Mouse (Mus musculus) ovary, postnatal 36 days (tissue): ENCODE data around the gene Spock2.
A peak's percentile ranks its signal among the peaks of the same experiment; 100 is the strongest.
"Not testable (repeated sequence)": the region's sequence is repeated elsewhere in the genome, so short reads cannot be mapped to it uniquely, and the experiment has no call there.

Source experiments
- DNase-seq: peaks from one replicate; pipeline ENCODE4 v3.0.0; 2022; ENCODE audit warnings: low spot score, mixed read lengths

The Spock2 gene

GRCm38 (mm10) chr10:60108321-60109111 lies 2.5 kb downstream of the Spock2 start:
- no peak for DNase-seq

DNA sequence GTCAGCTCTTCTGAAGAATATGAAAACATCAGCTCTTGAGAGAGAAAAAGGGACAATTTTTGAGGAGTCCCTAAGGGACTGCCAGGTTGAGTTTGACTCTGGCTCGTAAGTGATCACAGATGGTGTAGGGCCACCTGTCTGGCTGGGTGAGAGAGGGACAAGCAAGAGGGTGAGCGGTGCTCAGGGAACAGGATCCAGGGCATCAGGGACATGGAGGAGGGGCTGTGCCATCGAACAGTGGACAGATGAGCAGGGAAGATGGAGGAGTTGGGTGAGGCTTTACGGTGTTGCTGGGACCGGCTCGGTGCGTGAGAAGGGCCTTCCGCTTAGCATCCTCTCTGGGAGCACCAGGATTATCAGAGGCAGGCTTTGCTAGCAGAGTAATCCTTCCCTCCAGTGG lies 3.3 kb downstream of the Spock2 start:
- DNase-seq, result no peak

DNA sequence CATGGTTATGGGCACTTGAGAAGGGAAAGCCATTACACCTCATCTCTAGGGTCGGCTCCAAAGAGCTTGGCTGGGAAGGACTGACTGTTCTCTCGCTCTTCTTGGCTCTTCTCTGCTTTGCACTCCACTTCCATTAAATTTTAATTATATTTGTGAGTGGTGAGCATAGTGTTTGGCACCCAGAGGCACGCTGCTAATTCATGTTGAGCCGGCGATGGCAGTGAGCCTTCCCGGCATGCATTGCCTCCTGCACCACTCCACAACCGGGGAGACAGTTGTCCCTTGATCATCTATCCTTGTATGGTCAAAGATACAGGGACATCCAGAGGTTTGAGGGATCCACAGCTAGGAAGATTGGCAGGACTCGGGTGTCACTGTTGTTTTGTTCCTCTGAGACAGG lies 4.0 kb downstream of the Spock2 start:
- DNase-seq, result no peak

DNA sequence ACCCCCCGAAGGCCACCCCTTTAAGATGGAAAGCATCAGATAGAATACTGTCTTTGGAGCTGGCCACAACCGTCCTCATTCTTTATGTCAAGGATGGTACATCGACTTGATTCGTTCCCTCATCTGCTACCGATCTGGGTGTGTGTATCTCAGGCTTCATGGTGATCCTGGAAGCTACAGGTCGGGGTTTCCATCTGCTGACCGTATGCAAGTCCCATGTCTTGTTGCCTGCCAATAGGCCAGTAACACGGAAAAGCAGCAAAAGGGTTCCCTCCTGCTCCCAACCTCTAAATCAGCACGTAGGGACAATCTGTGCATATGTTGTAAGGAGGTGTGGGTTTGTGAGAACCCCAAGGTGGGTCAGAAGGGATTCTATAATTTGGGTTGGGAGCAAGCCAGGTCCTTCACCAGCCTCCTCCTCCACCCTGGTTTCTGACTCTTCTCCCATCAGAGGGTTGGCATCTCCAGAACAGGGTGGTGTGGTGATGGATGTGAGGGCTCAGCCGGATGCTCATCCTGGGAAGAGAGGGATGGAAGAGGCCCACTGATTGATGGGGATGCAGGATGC lies 5.0 kb downstream of the Spock2 start:
- no peak for DNase-seq

- no peak for DNase-seq
Observed at GRCm38 (mm10) chr10:60113965-60114690, 8.1 kb downstream of the Spock2 start.

DNA sequence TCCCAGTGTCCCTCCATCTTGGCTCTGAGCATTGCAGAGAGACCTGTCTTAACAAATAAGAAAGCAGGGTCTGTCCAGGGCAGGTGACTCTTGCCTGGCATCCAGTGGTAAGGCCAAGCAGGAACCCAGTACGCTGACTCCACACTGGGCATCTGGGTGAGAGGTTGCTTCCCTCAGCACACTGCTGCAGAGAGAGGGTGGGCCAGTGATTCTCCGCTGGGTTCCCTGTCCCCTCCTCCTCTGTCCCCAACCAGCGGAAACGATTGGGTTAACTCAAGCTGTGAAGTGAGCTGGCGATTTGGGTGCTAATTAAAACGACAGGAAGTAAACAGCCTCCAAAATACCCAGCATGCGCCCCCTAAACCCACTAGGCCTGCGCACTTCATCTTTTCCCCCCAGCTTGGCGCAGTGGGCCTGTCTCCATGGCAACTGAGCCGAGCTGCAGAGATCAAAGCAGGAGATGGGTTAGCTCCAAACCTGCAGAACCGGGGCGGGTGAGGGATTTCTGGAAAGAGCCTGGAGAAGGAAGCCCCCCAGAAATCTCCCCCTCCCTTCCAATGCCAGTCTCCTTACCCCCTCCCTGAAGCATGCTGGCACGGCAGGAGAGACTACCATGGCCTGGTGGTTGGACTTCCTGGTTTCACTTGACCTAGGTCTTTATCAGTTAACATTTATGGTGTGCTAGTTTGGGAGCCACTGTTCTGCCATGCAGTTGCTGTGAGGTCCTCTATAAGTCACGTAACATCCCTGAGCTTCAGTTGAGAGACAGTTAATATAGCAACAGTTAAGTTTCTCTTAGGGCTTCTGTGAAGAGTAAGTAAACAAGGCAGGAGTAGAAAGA lies 9.5 kb downstream of the Spock2 start:
- no peak for DNase-seq

DNA sequence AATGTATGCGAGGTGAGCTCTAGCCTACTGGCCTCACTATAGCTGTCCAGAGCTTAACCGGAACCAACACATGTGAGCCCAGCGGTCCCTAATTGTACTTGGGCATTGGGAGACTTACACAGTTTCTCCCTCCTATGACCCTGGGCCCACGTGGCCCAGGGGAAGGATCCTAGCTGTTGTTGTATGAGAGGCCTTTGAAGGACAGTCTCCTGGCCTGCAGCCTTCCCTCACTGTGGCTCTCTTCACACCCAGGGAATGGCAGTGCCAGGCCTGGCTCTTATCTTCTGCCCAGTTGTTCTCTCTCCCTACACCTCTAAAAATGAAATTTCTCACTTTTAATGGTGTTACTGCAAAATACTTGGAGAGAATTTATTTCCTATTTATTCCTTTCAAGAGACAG lies 11.0 kb downstream of the Spock2 start:
- DNase-seq, result peak; percentile 52

GRCm38 (mm10) chr10:60118464-60118863 lies 12.4 kb downstream of the Spock2 start:
- DNase-seq, result no peak

DNA sequence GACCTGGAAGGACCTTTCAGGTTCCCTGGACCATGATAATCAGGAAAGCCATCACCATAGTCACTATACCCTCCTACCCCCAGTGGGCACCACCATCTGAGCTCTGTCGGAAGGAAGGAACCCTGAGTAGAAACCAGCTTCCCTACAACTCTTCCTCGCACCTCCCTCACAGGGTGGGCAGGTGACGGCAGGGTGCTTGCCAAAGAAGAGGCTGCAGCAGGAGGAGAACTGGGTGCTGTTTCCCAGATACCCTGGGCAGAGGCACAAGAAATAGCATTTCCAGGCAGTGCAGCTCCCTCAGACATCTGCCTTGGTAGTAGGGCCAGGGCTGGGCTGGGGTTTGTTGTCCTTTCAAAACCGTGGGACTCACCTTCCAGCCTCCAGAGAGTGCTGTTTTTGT lies 14.6 kb downstream of the Spock2 start:
- DNase-seq, result no peak

- DNase-seq, result no peak
Observed at GRCm38 (mm10) chr10:60124078-60124477, 18.1 kb downstream of the Spock2 start.

DNA sequence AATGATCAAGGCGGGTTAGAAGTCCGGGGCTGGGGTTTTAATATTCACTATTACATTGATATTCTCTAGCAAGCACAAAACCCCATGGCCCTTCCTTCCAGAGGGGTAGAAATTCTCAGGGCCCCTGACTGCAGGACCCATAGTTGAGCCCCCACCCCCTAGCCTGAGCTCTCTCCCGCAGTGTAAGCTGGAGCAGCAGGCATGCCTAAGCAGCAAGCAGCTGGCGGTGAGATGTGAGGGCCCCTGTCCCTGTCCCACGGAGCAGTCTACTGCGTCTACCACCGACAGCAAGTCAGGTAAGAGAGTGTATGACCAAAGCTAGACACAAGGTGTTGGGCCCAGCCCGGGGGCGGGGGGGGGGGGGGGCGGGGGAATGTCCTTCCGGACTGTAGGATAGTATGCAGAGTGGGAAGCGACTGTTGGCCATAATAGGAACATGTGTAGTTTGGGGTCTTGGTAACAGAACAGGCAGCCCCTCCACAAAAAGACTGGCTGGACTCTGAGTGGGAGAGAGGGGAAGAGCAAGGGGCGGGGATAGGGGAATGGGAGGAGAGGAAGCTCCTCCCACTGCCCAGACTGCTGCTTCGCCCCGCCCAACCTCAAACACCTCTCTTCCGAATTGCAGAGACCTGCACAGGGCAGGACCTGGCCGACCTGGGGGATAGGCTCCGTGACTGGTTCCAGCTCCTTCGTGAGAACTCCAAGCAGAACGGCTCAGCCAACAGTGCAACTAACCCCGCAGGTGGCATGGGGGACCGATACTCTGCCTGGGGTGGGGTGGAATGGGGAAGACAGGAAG lies 19.7 kb downstream of the Spock2 start:
- no peak for DNase-seq

DNA sequence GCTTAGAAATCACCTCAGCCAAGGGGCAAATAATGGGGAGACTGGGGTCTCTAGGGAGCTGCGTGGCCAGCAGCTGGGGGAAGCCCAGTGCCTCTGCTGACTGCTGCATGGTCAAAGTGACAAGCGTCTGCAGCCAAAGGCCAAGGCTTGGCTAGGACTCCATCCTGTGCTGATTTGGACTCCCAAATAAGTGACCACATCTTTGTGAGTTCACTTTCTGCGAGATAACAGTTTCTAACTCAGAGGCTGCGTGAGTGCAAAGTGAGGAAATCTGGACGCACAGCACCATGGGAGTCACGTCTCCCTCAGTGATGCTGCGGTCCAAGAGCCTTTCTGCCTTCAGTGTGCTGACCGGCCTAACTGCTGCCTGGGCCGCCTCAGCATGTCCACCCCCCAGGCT lies 22.3 kb downstream of the Spock2 start:
- no peak for DNase-seq

- no peak for DNase-seq
Observed at GRCm38 (mm10) chr10:60130504-60130903, 24.5 kb downstream of the Spock2 start.

- no peak for DNase-seq
Observed at GRCm38 (mm10) chr10:60133501-60133900, 27.5 kb downstream of the Spock2 start.

DNA sequence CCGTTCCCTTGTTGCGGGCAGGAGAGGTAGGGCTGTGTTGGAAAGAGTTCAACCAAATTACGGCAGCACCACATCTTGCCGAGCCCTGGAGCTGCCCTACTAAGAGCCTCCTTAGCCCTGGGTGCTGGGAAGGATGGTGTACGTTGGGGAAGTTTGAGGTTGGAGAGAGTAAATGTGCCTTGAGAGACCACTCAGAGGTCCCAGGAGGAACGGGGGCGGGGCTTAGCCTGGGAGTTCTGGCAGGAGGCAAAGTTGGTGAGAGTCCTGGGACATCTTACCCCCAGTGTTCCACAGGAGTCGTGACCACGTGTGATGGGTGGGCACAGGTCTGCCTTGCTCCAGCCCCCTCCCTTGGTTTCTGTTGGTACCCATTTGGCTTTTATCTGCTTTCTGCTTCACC lies 28.2 kb downstream of the Spock2 start:
- no peak for DNase-seq

DNA sequence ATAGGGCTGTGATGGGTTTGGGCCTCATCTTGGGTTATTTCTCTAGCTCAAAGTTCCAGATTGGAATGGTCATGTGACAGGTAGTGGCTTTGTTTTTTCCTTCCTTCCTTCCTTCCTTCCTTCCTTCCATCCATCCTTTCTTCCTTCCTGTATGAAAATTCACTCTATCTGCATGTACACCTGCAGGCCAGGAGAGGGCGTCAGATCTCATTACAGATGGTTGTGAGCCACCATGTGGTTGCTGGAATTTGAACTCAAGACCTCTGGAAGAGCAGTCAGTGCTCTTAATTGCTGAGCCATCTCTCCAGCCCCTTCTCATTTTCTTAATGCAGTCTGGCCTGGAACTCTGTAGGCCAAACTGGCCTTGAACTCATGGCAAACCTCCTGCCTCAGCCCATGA lies 30.0 kb downstream of the Spock2 start:
- DNase-seq, result not testable (repeated sequence)

DNA sequence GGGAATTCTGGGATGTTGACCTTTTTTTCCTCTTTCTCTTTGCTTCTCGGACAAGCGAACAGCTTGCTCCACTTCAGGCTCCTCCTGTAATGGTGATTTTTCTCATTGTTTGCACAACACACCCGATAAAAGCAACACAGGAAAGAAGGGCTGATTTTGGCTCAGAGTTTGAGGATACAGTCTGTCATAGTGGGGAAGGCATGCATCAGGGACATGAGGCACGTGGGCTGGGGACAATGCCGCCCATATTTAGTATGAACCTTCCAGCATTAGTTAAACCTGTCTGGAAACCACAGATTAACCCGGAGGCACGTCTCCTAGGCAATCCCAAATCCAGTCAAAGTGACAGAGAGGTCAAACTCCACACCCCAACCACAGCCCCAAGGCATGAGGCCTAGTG lies 30.9 kb downstream of the Spock2 start:
- DNase-seq, result no peak

DNA sequence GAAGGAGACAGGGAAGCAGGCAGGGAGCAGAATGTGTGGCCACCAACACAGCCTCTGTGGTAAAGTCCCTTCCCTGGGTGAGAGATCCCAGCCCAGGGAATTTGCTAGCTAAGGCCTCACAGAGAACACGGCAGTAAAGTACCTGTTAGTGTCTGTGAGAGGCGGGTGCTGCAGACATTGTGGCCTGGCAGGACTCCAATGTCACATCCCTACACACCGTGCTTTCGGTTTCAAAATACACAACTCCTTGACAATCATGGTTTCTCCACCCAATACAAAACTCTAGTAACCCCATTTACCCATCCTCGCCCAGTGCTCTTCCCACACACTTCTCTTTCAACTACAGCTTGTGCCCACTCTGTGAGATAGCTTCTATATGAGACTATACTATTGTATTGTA lies 32.7 kb downstream of the Spock2 start:
- no peak for DNase-seq

- no peak for DNase-seq
Observed at GRCm38 (mm10) chr10:60140751-60141150, 34.7 kb downstream of the Spock2 start.

- no peak for DNase-seq
Observed at GRCm38 (mm10) chr10:60141656-60142160, 35.7 kb downstream of the Spock2 start.

- DNase-seq, result not testable (repeated sequence)
Observed at GRCm38 (mm10) chr10:60147510-60148047, 41.6 kb downstream of the Spock2 start.
